Mouse (Mus musculus): ENCODE measurements around the gene Rragc. TPM values are rescaled to one million over a fixed set of nuclear protein-coding genes. Genes with fewer than 3 reads are reported as not detected.

The Rragc gene
- polyA plus RNA-seq, 1 experiment from 2014 or later, result 54.3 TPM

DNA sequence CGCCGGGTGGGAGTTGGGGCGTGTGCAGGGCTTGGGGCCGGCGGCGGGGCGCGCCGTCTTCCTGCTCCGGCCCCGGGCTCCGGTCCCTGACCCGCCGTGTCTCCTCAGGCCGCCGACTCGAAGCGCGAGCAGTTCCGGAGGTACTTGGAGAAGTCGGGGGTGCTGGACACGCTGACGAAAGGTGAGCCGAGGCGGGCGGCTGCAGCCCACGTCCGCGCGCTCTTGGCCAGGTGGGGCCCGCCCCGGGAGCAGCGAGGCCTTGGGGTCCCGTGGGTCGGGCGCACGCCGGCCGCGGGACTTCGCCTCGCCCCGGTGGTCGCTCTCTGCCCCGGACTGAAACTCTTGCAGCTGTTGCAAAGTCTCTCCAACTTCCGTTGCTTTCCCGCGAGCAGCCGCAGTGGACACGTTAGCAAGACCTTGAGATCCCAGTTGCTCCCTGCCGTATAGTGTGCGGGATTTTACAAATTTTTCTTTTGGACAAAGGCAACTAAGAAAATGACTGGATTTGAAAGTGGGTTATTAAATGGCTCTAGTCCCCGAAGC, 12.0 kb upstream of the Rragc start:
- TF ChIP-seq CTCF (IDR thresholded peaks at IDR 0.05; ENCODE audit: low read depth), result no peak
- 1% methylated on average over 53 of the region's 53 CpGs for WGBS
- Histone ChIP-seq H3K4me3 (ENCODE audit: low read depth, low read length) (peak overlapping the region; percentile 74), H3K36me3 (ENCODE audit: insufficient read depth) (peaks cover 20% of the 10 kb centered on the region), H3K9ac (peak overlapping the region; percentile 75), H3K27ac (ENCODE audit: low read depth) (peak overlapping the region; percentile 67), H3K4me1 (ENCODE audit: insufficient read depth) (peaks cover 5% of the 10 kb centered on the region; the same call in 1 of the 2 replicates), H3K27me3 (ENCODE audit: insufficient read depth, low read length) (no peaks in the 10 kb centered on the region), H3K4me2 (peak overlapping the region; percentile 77), H3K9me3 (ENCODE audit: low read depth, low read length) (no peaks in the 10 kb centered on the region)
- ATAC-seq (ENCODE audit: insufficient read depth) (no peak), DNase-seq (peak; percentile 68)

DNA sequence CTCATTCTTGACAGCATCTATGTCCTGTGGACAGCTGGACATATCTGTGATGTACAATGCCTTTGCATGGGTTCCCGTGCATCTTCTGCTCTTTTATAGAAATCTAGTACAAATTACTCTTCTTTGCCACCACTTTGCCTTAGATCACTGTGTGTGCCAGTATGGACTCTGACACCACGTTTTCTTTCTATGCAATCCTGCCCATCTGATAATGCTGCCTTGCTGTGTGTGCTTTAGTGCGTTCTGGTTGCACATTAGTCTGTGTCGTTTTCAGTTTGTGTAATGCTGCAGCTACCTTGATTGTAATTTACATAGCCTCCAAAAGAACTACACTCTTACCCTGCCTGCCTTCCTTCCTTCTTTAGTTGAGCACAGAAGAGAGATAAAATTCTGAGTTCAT, 5.7 kb upstream of the Rragc start:
- peaks cover 42% of the 10 kb centered on the region for H3K36me3 ChIP-seq (ENCODE audit: insufficient read depth)
- H3K4me3 ChIP-seq (ENCODE audit: low read depth, low read length), result no peak overlapping the region
- 87% methylated on average over 4 of the region's 4 CpGs for WGBS
- H3K9me3 ChIP-seq (ENCODE audit: low read depth, low read length), result no peaks in the 10 kb centered on the region
- ATAC-seq (ENCODE audit: insufficient read depth) (no peak), DNase-seq (no peak)
- no peaks in the 10 kb centered on the region for H3K4me1 ChIP-seq (ENCODE audit: insufficient read depth)
- no peak overlapping the region for H3K4me2 ChIP-seq
- H3K27me3 ChIP-seq (ENCODE audit: insufficient read depth, low read length), result no peaks in the 10 kb centered on the region
- no peak for TF ChIP-seq CTCF (IDR thresholded peaks at IDR 0.05; ENCODE audit: low read depth)
- H3K27ac ChIP-seq (ENCODE audit: low read depth), result no peak overlapping the region
- no peak overlapping the region for H3K9ac ChIP-seq

DNA sequence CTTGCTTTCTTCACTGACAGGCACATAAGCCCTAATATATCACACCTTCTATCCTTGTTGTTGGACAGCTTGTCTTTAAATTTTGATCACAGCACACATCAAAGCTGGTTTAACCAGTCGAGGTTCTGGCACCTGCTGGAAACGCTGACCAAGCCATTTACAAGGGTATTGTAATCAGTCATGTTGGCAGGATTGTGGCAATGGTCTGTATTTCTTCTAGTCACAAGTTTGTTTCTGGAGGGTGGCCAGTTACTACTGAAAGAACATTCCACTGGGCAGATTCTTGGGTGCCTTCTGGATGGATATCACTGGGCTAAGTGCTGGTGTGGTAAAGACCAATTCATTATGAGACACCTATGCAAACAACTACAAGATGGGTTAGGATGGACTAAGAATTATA, 4.8 kb upstream of the Rragc start:
- Histone ChIP-seq H3K36me3 (ENCODE audit: insufficient read depth) (peaks cover 42% of the 10 kb centered on the region), H3K9ac (no peak overlapping the region), H3K4me2 (no peak overlapping the region), H3K27me3 (ENCODE audit: insufficient read depth, low read length) (no peaks in the 10 kb centered on the region), H3K4me1 (ENCODE audit: insufficient read depth) (no peaks in the 10 kb centered on the region), H3K27ac (ENCODE audit: low read depth) (no peak overlapping the region), H3K4me3 (ENCODE audit: low read depth, low read length) (no peak overlapping the region), H3K9me3 (ENCODE audit: low read depth, low read length) (no peaks in the 10 kb centered on the region)
- WGBS, result 49% methylated on average over 2 of the region's 2 CpGs
- TF ChIP-seq CTCF (IDR thresholded peaks at IDR 0.05; ENCODE audit: low read depth), result no peak
- no peak for ATAC-seq (ENCODE audit: insufficient read depth)
- no peak for DNase-seq

DNA sequence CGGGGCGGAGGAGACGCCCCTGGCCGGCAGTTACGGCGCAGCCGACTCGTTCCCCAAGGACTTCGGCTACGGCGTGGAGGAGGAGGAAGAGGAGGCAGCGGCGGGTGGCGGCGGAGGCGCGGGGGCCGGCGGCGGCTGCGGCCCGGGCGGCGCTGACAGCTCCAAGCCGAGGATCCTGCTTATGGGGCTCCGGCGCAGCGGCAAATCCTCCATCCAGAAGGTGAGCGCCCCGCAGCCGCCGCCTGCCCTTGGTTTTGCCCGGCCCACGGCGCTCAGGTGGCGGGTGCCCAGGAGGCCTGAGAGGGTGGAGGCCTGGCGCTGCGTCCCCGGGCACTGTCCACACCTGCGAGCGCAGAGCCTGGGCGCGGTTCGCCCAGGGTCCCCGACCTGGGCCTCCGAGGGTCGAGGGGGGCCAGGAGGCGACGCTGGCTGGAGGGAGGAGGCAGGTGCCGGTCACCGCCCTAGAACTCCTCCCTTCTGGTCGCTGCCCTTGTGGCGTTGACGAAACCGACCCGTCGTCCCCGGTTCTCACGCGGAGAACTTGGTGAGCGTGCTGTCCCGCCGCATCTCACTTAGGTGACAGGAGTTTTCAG, 398 bp downstream of the Rragc start, which contains the start of gene 4930535I16Rik:
Gene 4930535I16Rik (minus strand): TSS at position 475 of the 593 bp plus-strand sequence.
- peak within 1 kb of the TSS; percentile 86 for H3K4me2 ChIP-seq
- peak within 1 kb of the TSS; percentile 90 for H3K9ac ChIP-seq
- under 1% methylated on average over 50 of the region's 63 CpGs for WGBS
- ATAC-seq (ENCODE audit: insufficient read depth) (peak; percentile 62), DNase-seq (peak; percentile 36)
- H3K27ac ChIP-seq (ENCODE audit: low read depth), result peak within 1 kb of the TSS; percentile 80
- TF ChIP-seq CTCF (IDR thresholded peaks at IDR 0.05; ENCODE audit: low read depth), result no peak
- H3K4me1 ChIP-seq (ENCODE audit: insufficient read depth), result peaks cover 7% of the 10 kb centered on the region; the same call in 1 of the 2 replicates
- peak within 1 kb of the TSS; percentile 98 for H3K4me3 ChIP-seq (ENCODE audit: low read depth, low read length)
- H3K9me3 ChIP-seq (ENCODE audit: low read depth, low read length), result no peaks in the 10 kb centered on the region
- H3K27me3 ChIP-seq (ENCODE audit: insufficient read depth, low read length), result no peaks in the 10 kb centered on the region
- H3K36me3 ChIP-seq (ENCODE audit: insufficient read depth), result peaks cover 27% of the 10 kb centered on the region

GRCm38 (mm10) chr4:123918851-123919250, 1.6 kb downstream of the Rragc start:
- DNase-seq (no peak), ATAC-seq (ENCODE audit: insufficient read depth) (no peak)
- Histone ChIP-seq H3K27me3 (ENCODE audit: insufficient read depth, low read length) (no peaks in the 10 kb centered on the region), H3K27ac (ENCODE audit: low read depth) (no peak overlapping the region), H3K36me3 (ENCODE audit: insufficient read depth) (peaks cover 28% of the 10 kb centered on the region), H3K4me1 (ENCODE audit: insufficient read depth) (peaks cover 7% of the 10 kb centered on the region; the same call in 1 of the 2 replicates), H3K4me3 (ENCODE audit: low read depth, low read length) (no peak overlapping the region), H3K4me2 (peak overlapping the region; percentile 86), H3K9me3 (ENCODE audit: low read depth, low read length) (no peaks in the 10 kb centered on the region), H3K9ac (no peak overlapping the region)
- 69% methylated on average over 2 of the region's 2 CpGs for WGBS
- TF ChIP-seq CTCF (IDR thresholded peaks at IDR 0.05; ENCODE audit: low read depth), result no peak

DNA sequence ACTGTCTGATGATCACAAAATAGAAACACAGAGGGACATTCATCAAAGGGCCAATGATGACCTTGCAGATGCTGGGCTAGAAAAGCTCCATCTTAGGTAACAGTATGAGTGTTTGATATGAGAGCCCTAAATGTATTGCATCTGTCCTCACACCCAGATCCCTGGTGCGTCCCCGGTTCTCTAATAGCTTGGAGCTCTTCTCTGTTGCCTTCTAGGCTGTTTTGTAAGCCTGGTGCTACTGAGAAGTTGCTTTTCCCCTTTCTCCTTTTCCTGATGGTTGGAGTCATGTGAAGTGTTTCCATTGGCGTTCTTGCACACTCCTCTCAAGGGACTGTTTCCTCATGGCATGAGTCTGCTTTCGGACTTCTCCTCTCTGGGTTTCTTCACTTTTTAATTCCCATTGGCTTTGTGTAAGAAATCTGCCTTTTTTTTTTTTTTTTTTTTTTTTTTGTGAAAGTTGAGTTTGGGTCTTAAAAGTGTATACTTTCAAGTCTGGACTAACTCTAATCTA, 3.9 kb downstream of the Rragc start:
- ATAC-seq (ENCODE audit: insufficient read depth) (no peak), DNase-seq (no peak)
- no peaks in the 10 kb centered on the region for H3K9me3 ChIP-seq (ENCODE audit: low read depth, low read length)
- WGBS, result 84% methylated on average over 4 of the region's 4 CpGs
- H3K4me2 ChIP-seq, result no peak overlapping the region
- no peak overlapping the region for H3K9ac ChIP-seq
- H3K36me3 ChIP-seq (ENCODE audit: insufficient read depth), result peaks cover 48% of the 10 kb centered on the region
- peaks cover 7% of the 10 kb centered on the region; the same call in 1 of the 2 replicates for H3K4me1 ChIP-seq (ENCODE audit: insufficient read depth)
- no peak overlapping the region for H3K27ac ChIP-seq (ENCODE audit: low read depth)
- no peak for TF ChIP-seq CTCF (IDR thresholded peaks at IDR 0.05; ENCODE audit: low read depth)
- no peaks in the 10 kb centered on the region for H3K27me3 ChIP-seq (ENCODE audit: insufficient read depth, low read length)
- no peak overlapping the region for H3K4me3 ChIP-seq (ENCODE audit: low read depth, low read length)

DNA sequence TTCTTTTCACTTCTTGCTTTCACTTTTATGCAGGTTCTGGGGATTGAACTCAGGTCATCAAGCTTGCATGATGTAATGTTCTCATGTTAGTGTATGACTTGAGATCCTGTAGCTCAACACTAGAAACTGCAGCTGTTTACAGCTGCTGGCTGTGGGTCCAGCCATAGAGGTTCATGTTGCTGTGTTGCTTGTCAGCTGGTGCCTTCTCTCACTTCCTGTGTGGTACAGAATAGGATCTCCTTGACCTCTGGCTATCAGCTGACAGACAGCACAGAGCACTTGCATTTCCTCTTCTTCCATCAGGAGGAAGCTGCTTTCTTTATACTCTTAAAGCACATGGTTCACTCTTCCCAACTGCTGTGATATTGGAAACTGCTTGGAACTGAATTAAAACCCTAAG, 10.7 kb downstream of the Rragc start:
- no peak for DNase-seq
- H3K27me3 ChIP-seq (ENCODE audit: insufficient read depth, low read length), result no peaks in the 10 kb centered on the region
- no peaks in the 10 kb centered on the region for H3K4me1 ChIP-seq (ENCODE audit: insufficient read depth)
- no peak for ATAC-seq (ENCODE audit: insufficient read depth)
- peaks cover 81% of the 10 kb centered on the region for H3K36me3 ChIP-seq (ENCODE audit: insufficient read depth)
- no peaks in the 10 kb centered on the region for H3K9me3 ChIP-seq (ENCODE audit: low read depth, low read length)
- H3K4me3 ChIP-seq (ENCODE audit: low read depth, low read length), result no peak overlapping the region
- no peak overlapping the region for H3K4me2 ChIP-seq
- H3K9ac ChIP-seq, result no peak overlapping the region
- H3K27ac ChIP-seq (ENCODE audit: low read depth), result no peak overlapping the region
- no peak for TF ChIP-seq CTCF (IDR thresholded peaks at IDR 0.05; ENCODE audit: low read depth)

Measured in lung, embryonic 14.5 days (tissue).